Mouse (Mus musculus) hindbrain, embryonic 16.5 days (tissue): ENCODE results near the gene Tpp1. TPM values are rescaled to one million over a fixed set of nuclear protein-coding genes. Genes with fewer than 3 reads are reported as not detected.
A peak's percentile ranks its signal among the peaks of the same experiment; 100 is the strongest.
"Not testable (repeated sequence)": the region's sequence is repeated elsewhere in the genome, so short reads cannot be mapped to it uniquely, and the experiment has no call there.

Source experiments
- ATAC-seq: fragments of 200-750 bp; cut with Nextera tagmentation; 2 replicates; pipeline ENCODE4 v1.8.0; 2017; ENCODE audit warnings: moderate TSS enrichment, moderate library complexity
- H3K27ac ChIP-seq: fragments of 300-500 bp; sonication (generic); 2 replicates; pipeline ENCODE4 v1.5.1; 2014; ENCODE audit warnings: low read depth, mild to moderate bottlenecking, control low read depth, low read length, moderate library complexity
- H3K27me3 ChIP-seq: fragments of 300-500 bp; sonication (generic); replicated peaks from 2 replicates; pipeline ENCODE4 v1.6.1; 2014; ENCODE audit warnings: low read length; ENCODE audit not compliant: control insufficient read depth, insufficient read depth
- H3K36me3 ChIP-seq: fragments of 300-500 bp; sonication (generic); 2 replicates; pipeline ENCODE4 v1.6.1; 2014; ENCODE audit warnings: mild to moderate bottlenecking, low read length, moderate library complexity, mixed read lengths; ENCODE audit not compliant: control insufficient read depth, insufficient read depth
- H3K4me1 ChIP-seq: fragments of 300-500 bp; sonication (generic); 2 replicates; pipeline ENCODE4 v1.6.1; 2014; ENCODE audit warnings: low read depth, low read length; ENCODE audit not compliant: control insufficient read depth, insufficient read depth
- H3K4me2 ChIP-seq: fragments of 300-500 bp; sonication (generic); 2 replicates; pipeline ENCODE4 v1.6.1; 2014; ENCODE audit warnings: mild to moderate bottlenecking, low read length, control low read depth, moderate library complexity
- H3K4me3 ChIP-seq: fragments of 300-500 bp; sonication (generic); 2 replicates; pipeline ENCODE4 v1.5.1; 2014; ENCODE audit warnings: mild to moderate bottlenecking, low read length, control low read depth, moderate library complexity
- H3K9ac ChIP-seq: fragments of 300-500 bp; sonication (generic); 2 replicates; pipeline ENCODE4 v1.6.1; 2014; ENCODE audit warnings: low read depth, mild to moderate bottlenecking, control low read depth, low read length, moderate library complexity
- H3K9me3 ChIP-seq: fragments of 300-500 bp; sonication (generic); 2 replicates; pipeline ENCODE4 v1.6.1; 2014; ENCODE audit warnings: mild to moderate bottlenecking, low read length, moderate library complexity; ENCODE audit not compliant: control insufficient read depth
- WGBS: fragments of 180-500 bp; shearing (Covaris S2); extraction: QIAGEN DNeasy Blood & Tissue Kit; methylation state at CpG from one replicate; pipeline ENCODE4 v1.1.7; 2014; 5-methylcytosine and 5-hydroxymethylcytosine counted together
- polyA plus RNA-seq: library from polyadenylated mRNA; unstranded; fragments of >200 nt; fragmentation: Nextera tagmentation; extraction: Ambion mirVana; gene quantifications from 2 replicates; pipeline ENCODE4 v1.2.1, GENCODE M21; 2015

Tpp1 gene
- polyA plus RNA-seq, 1 experiment from 2014 or later, result 58.1 TPM

- peaks cover 17% of the 10 kb centered on the region for H3K4me1 ChIP-seq
- H3K9me3 ChIP-seq, result no peaks in the 10 kb centered on the region
- peak within 1 kb of the TSS; percentile 95 for H3K4me2 ChIP-seq
- WGBS, result under 1% methylated on average over 30 of the region's 30 CpGs
- ATAC-seq, result peak; percentile 1; the same call in 1 of the 2 replicates
- peak within 1 kb of the TSS; percentile 90 for H3K9ac ChIP-seq
- peak within 1 kb of the TSS; percentile 76 for H3K4me3 ChIP-seq
- H3K27ac ChIP-seq, result peak within 1 kb of the TSS; percentile 81
- H3K36me3 ChIP-seq, result peaks cover 33% of the 10 kb centered on the region
- no peaks in the 10 kb centered on the region for H3K27me3 ChIP-seq
Measured at GRCm38 (mm10) chr7:105736911-105737521, 15.0 kb downstream of the Tpp1 start, which contains the start of gene Rrp8. TSS of gene Rrp8 (minus strand) at chr7:105737385.

GRCm38 (mm10) chr7:105736264-105736901, 15.7 kb downstream of the Tpp1 start, which contains the start of gene Ilk:
TSS of gene Ilk (plus strand) at chr7:105736592.
- H3K4me1 ChIP-seq, result peaks cover 17% of the 10 kb centered on the region
- H3K9me3 ChIP-seq, result no peaks in the 10 kb centered on the region
- peak within 1 kb of the TSS; percentile 95 for H3K4me2 ChIP-seq
- peak; percentile 97 for ATAC-seq
- H3K9ac ChIP-seq, result peak within 1 kb of the TSS; percentile 90
- H3K27me3 ChIP-seq, result no peaks in the 10 kb centered on the region
- H3K36me3 ChIP-seq, result peaks cover 27% of the 10 kb centered on the region
- under 1% methylated on average over 49 of the region's 62 CpGs for WGBS
- peak within 1 kb of the TSS; percentile 76 for H3K4me3 ChIP-seq
- peak within 1 kb of the TSS; percentile 81 for H3K27ac ChIP-seq

GRCm38 (mm10) chr7:105735464-105735863, 16.6 kb downstream of the Tpp1 start:
- not testable (repeated sequence) for ATAC-seq, H3K9me3 ChIP-seq, H3K27me3 ChIP-seq, H3K27ac ChIP-seq
- Histone ChIP-seq H3K4me3 (peak overlapping the region; percentile 76), H3K9ac (peak overlapping the region; percentile 90), H3K36me3 (peaks cover 20% of the 10 kb centered on the region), H3K4me2 (peak overlapping the region; percentile 95), H3K4me1 (peaks cover 17% of the 10 kb centered on the region)
- 63% methylated on average over 4 of the region's 4 CpGs for WGBS

- Histone ChIP-seq H3K27ac (no peak overlapping the region), H3K4me1 (peaks cover 17% of the 10 kb centered on the region), H3K9ac (no peak overlapping the region), H3K4me2 (no peak overlapping the region), H3K36me3 (peaks cover 22% of the 10 kb centered on the region), H3K9me3 (no peaks in the 10 kb centered on the region), H3K27me3 (no peaks in the 10 kb centered on the region), H3K4me3 (no peak overlapping the region)
- ATAC-seq, result no peak
- whole genome bisulfite sequencing, result 87% methylated on average over 8 of the region's 8 CpGs
Measured at GRCm38 (mm10) chr7:105734826-105735225, 17.2 kb downstream of the Tpp1 start.

GRCm38 (mm10) chr7:105733836-105734235, 18.2 kb downstream of the Tpp1 start:
- Histone ChIP-seq H3K4me3 (no peak overlapping the region), H3K27me3 (no peaks in the 10 kb centered on the region), H3K4me2 (no peak overlapping the region), H3K27ac (no peak overlapping the region), H3K9me3 (no peaks in the 10 kb centered on the region), H3K4me1 (peaks cover 16% of the 10 kb centered on the region), H3K9ac (no peak overlapping the region), H3K36me3 (peaks cover 24% of the 10 kb centered on the region)
- ATAC-seq, result no peak
- WGBS, result 97% methylated on average over 11 of the region's 11 CpGs

- Histone ChIP-seq H3K36me3 (peaks cover 22% of the 10 kb centered on the region), H3K27ac (no peak overlapping the region), H3K4me3 (no peak overlapping the region), H3K4me1 (no peaks in the 10 kb centered on the region), H3K9ac (no peak overlapping the region), H3K27me3 (no peaks in the 10 kb centered on the region), H3K4me2 (no peak overlapping the region), H3K9me3 (no peaks in the 10 kb centered on the region)
- 41% methylated on average over 6 of the region's 6 CpGs for WGBS
- ATAC-seq, result 0 out of 2 replicates have a peak, but pooled peaks have one; percentile 5
Measured at GRCm38 (mm10) chr7:105728701-105729428, 23.2 kb downstream of the Tpp1 start.

GRCm38 (mm10) chr7:105726980-105727325, 25.1 kb downstream of the Tpp1 start:
- Histone ChIP-seq H3K27ac (no peak overlapping the region), H3K4me3 (no peak overlapping the region), H3K9ac (no peak overlapping the region; the same call in 1 of the 2 replicates), H3K27me3 (no peaks in the 10 kb centered on the region), H3K4me2 (no peak overlapping the region), H3K4me1 (no peaks in the 10 kb centered on the region), H3K36me3 (peaks cover 4% of the 10 kb centered on the region; the same call in 1 of the 2 replicates), H3K9me3 (no peaks in the 10 kb centered on the region)
- no peak; the same call in 1 of the 2 replicates for ATAC-seq
- 96% methylated on average over 4 of the region's 4 CpGs for WGBS

- Histone ChIP-seq H3K9ac (peak overlapping the region; percentile 43; the same call in 1 of the 2 replicates), H3K4me3 (no peak overlapping the region), H3K9me3 (no peaks in the 10 kb centered on the region), H3K36me3 (peaks cover 4% of the 10 kb centered on the region; the same call in 1 of the 2 replicates), H3K4me1 (no peaks in the 10 kb centered on the region), H3K27ac (no peak overlapping the region), H3K27me3 (no peaks in the 10 kb centered on the region), H3K4me2 (no peak overlapping the region)
- 83% methylated on average over 4 of the region's 4 CpGs for WGBS
- ATAC-seq, result peak; percentile 93
Measured at GRCm38 (mm10) chr7:105726144-105726979, 25.7 kb downstream of the Tpp1 start.
